Mouse (Mus musculus): ENCODE results near the gene Klk8.

DNA sequence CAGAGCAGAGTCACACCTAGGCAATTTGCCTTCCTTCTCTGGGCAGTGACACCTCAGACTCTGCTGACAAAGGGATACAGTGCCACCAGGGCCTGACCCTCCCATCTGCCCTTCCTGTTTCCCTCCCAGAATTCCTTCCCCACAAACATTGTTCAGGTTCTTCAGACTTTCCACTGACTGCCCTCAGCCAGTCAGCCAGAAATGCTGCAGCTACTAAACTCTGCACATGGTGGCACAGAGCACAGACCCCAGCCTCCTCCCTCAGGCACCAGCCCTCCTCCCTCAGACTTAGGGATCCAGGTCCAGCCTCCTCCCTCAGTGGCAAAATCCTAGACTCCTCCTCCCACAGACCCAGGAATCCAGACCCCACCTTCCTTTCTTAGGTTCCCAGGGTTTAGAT is 19.4 kb downstream of the Klk8 start:
- TF ChIP-seq GATA1 (IDR thresholded peaks at IDR 0.05; ENCODE audit: low read length) (no peak), TAL1 (IDR thresholded peaks at IDR 0.05; ENCODE audit: low read length) (no peak)

Data from erythroblast, embryonic 14.5 days (primary cell).